Mouse (Mus musculus): ENCODE measurements at regions not wholly inside any gene's neighbourhood (a gene's known extent, or its start where the extent isn't known, plus 50 kb on each side); places are given as distances from the start of the nearest gene placed in this dataset.

DNA sequence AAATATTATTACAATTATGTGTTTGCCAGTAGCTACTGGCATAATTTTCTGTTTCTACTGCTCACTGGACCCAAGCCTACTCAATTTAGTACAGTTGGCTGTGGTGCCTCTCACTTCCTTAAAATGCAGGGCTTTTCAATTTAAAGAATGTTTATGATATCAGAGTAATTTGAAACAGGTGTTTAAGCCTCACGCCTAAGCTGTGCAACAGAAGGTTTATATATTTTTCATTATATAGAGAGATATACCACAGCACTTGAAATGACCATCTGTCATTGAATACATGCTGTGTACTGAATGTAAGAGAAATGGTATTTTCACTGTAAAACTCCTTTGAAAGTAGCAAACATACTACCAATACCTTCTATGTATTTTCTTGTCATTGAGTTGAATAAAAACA is 376.8 kb downstream of the Otol1 start:
- in situ Hi-C loops (cut with MboI, MseI), result loop anchor here in 1 of 2 experiments (10.0 kb wide), 1 partner anchor 1389 kb away; no protein-coding TSS in a partner anchor

DNA sequence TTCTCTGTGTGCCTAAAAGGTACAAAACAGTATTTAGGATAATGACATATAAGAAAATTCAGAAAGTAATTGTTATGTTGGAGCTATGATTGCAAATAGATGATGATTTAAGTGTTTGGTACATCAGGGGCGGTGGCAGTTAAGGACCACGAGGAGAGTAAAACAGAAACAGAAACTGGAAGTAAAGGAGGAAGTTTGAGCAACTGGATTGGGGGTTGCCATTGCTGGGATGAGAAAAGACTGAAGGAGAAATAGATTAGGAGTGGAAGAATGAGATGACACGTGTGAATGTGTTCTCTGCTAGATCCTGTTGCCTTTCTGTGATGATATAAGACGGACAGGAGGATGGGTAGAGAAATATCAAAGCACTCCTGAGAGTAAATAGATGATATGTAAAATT is 378.5 kb downstream of the Otol1 start:
- in situ Hi-C loops (cut with MboI, MseI), result loop anchor here in 1 of 2 experiments (10.0 kb wide), 1 partner anchor 1391 kb away; no protein-coding TSS in a partner anchor

DNA sequence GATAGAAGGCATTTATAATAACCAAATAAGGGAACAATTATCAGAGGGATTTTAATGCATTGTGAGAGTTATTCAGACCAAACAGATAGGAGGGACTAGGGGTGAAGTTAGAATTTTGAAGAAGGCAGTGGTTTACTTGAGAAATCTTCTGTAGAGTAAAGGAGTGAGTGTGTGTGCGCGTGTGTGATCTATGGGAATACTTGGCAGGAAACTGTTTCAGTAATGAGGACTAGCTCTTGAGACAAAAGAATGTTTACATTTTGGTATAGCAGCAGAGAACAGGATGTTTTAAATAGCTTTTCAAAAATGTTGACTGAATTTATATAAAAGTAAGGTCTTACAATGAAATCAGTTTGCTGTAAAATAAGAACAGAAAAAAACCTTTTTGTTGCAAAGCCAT is 393.8 kb downstream of the Otol1 start:
- in situ Hi-C loops (cut with MboI, MseI), result no loop called here

DNA sequence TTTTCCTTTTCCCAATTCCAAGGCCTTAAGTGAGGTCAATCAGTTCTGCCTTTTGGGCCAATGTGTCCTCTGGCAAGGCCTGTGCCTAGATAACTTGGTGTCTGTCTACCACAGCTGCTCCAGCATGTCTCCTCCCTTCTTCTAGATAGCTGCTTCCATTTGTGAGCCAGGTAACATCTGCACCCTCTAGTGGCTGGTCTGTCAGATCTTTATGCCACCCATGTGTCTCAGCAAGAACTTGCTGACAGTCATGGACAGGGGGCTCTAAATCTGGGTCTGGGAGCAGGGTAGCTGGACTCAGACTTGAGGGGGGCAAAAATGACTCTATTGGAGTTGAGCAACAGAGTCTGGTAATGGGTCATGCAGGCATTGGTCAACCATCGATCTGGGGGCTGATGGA is 399.2 kb downstream of the Otol1 start:
- in situ Hi-C loops (cut with MboI, MseI), result no loop called here

DNA sequence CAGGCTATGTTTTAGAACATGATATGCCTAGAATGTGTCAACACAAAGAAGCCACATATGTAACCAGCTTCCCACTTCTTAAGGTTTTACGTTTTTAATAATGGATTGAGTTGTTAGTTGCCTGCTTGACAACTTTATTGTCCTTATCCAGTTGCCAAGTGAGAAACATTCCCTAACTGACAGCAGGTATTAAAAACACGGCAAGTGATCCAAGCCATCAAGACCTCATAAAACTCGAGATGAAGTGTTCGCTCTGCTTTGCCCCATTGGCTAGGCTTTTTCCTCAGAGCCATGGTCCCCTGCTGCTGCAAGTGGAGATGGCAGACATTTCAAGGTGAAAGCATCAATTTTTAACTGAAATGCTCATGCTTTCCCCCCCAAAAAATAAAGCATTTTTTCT is 410.9 kb downstream of the Otol1 start:
- in situ Hi-C loops (cut with MboI, MseI), result no loop called here

DNA sequence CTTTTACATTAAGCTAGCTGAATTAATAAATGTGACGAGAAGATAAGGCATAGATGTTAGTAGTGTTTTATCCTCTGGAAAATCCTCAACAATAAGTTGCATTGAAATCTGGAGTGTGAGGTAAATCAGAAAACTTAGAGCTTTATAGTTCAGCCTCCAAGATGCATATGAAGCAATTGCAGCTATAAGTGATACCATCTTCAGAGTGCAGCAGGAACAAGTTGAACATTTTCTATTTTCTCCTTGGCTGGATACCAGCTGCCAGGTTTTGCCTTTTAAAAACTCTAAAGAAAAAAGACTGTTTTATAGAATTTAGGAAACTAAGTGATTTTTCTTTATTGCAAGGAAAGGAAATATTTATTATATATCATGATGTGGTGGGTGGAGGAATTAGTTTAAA is 414.6 kb downstream of the Otol1 start:
- in situ Hi-C loops (cut with MboI, MseI), result no loop called here

DNA sequence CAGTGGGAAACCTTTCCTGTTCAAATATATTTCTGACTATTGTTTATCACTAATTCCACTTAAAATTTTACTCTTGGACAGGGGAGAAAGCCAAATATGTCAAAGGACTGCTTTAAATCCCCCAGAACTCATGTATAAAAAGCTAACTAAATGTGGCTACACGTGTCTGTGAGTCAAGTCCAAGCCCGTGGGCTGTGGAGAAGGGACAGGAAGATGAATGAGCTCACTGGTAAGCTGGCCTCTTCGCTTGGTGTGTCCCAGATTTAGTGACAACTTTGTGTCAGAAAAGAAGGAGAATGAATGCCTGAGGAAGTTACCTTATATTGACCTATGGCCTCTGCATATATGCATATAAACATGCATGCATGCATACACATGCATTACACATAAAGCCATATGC is 415.3 kb downstream of the Otol1 start:
- in situ Hi-C loops (cut with MboI, MseI), result no loop called here

DNA sequence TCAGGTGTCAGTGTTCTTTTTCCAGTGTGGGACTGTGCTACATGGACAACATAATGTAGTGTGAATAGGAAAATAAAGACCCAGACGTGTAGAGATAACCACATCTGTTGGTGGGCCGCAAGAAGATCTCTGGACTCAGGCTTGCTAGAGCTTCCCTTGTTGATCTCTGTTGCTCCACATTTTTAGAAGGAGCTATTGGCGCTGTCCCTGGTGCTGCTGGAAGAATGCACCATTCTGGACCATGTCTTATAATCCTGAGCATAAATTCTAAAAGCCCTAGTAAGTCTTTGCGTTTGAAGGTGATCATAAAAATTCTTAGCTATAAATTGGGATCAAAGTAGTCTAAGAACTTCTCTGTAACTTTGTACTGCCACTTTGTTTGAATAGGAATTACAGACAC is 429.3 kb downstream of the Otol1 start:
- in situ Hi-C loops (cut with MboI, MseI), result no loop called here

DNA sequence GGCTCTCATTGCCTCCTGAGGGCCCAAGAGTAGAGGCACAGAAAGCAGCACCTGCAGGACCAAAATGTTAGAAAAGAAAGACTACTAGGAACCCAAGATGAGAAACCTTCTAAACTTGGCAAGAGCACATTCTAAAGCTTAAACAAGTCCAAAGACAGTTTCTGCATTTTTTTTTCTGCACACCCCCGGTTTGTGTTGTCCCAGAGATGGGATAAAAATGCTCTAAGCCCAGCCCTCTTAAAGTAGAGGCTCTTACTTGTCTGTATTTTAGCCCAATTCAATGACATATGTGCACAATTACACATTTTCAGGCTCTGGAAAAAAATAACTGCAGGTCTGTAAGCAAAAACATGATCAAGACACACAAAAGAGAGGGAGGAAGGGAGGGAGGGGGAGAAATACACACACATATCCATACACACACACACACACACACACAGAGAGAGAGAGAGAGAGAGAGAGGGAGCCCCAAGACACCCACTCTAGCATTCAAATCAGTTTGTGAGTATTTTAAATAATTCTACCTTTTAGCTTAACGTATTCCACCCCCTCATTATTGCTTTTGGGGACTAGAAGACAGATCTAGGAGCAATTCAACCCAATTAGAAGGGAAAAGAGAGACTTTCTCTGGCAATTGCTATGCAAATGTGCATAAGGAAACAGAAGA is 449.9 kb downstream of the Otol1 start:
- in situ Hi-C loops (cut with MboI, MseI), result no loop called here

DNA sequence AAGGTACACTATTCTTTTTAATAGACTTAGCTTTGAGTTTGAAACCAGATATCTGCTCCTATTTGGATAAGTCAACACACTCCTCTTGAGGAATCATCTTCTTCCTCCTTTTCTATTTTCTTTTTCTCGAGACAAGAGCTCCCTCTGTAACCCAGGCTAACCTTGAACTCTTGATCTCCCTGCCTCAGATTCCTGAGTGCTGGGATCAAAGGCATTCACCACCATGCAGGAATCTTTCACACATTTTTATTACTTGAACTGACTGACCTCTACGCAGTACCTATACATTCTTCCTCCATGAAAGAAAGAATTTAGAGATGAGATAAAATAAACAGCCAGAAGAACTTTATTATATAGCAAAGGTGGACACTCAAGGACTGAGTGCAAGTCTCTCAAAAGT is 453.4 kb downstream of the Otol1 start:
- in situ Hi-C loops (cut with MboI, MseI), result no loop called here

DNA sequence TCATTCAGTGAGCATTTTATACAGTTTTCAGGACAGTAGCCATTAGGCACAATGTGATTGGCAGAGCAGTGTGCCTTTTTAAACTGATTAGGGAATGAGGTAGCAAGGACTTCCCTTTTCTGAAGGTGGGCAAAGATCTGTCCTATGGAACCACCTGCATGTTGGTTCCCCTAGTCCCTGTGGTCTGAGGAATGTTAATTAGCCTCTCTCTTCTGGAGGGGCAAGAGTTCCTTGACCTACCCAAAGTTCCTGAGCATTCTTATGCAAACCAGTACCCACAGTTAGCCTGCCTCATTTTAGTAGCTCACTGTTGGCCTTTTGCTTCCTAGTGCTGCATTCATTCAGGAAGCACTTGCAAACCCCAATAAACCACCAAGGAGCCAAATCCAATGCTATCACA is 455.8 kb downstream of the Otol1 start:
- in situ Hi-C loops (cut with MboI, MseI), result no loop called here

DNA sequence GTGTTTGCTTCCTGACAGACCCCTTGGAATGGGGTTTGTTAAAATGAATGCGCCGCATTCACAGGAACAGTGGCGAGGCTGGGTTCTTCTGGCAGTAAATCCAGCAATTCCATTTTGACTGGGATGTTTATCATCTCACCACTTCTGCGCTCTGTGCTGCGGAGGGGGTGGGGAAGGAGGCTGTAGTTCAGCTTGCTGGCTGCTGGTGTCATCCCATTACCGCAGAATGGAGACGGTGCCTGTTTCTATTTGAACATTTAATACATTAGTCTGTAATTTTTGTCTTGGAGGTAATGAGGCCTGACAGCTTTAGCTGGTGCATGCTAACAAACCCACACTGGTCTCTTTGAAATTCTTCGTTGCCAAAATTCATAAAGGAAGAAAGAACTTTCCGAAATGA is 475.1 kb downstream of the Otol1 start:
- in situ Hi-C loops (cut with MboI, MseI), result no loop called here

DNA sequence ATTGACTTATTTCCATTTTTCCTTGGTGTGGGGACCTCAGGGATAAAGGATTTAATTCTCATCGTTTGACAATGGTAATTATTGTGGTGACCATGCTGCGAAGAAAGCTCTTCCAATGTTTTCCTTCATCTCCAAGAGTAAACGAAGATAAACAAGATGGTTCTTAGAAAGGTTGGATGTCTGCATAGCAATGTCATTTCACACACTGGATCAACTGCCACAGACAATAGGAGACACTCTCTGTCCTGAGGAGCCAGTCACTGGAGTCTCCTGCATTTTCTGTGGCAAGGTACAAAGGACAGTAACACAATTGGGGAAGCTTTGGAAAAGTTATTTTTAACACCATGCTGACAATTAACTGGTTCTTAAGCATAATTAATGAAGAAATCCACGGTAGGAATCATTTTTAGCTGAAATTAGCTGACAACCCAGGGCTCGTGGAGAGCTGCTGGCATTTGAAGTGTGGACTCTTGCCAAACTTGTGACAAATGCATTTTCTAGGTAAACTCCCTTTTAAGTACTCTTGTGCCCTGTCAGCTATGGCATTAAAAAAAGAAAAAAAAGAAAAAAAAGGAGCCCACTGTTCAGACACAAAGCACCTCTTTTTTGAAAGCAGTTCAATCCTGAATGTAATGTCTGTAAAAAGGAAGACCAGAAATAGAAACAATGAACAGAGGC is 475.8 kb downstream of the Otol1 start:
- in situ Hi-C loops (cut with MboI, MseI), result no loop called here

DNA sequence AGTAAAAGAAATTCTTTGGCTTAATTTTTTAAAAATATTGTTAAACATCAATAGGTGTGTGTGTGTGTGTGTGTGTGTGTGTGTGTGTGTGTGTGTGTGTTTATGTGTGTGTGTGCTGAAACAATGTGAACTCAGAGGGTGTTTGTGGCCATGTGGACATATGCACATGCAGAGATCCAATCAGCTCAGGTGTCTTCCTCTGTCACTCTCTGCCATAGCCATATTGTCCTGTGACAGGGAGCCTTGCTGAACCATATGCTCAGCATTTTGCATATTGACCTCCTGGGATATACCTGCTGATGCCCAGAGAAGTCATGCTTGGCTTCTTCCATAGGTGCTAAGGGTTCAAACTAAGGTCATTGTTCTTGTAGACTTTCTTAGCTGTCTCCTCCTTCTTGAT is 489.0 kb downstream of the Otol1 start:
- in situ Hi-C loops (cut with MboI, MseI), result no loop called here

DNA sequence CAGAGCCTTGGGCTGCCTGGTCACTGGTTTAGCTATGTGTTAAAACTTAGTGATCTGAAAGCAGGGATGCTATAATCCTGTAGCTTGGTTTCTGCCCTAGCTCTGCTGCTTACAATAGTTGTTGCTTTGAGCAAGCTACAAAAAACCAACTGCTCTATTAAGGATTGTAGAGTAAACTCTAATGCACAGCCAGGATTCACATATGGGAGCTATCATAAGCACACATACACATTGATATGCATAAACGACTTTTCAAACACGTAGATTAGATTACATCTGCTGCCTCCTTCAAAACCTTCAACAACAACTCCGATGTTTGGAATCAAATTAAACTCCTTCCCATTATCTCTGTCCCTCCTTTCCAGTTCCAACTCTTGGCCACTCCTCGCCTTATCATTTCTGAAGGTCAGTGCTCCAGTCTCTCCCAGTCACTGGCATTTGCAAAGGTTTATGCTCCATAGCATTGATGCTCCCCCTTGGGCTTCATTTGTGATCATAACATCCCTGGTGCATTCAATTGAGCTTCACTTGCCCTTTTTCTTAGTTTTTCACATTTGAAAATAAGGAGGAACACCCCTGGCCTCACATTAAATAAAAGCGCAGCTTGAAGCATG is 492.9 kb downstream of the Otol1 start:
- in situ Hi-C loops (cut with MboI, MseI), result no loop called here

DNA sequence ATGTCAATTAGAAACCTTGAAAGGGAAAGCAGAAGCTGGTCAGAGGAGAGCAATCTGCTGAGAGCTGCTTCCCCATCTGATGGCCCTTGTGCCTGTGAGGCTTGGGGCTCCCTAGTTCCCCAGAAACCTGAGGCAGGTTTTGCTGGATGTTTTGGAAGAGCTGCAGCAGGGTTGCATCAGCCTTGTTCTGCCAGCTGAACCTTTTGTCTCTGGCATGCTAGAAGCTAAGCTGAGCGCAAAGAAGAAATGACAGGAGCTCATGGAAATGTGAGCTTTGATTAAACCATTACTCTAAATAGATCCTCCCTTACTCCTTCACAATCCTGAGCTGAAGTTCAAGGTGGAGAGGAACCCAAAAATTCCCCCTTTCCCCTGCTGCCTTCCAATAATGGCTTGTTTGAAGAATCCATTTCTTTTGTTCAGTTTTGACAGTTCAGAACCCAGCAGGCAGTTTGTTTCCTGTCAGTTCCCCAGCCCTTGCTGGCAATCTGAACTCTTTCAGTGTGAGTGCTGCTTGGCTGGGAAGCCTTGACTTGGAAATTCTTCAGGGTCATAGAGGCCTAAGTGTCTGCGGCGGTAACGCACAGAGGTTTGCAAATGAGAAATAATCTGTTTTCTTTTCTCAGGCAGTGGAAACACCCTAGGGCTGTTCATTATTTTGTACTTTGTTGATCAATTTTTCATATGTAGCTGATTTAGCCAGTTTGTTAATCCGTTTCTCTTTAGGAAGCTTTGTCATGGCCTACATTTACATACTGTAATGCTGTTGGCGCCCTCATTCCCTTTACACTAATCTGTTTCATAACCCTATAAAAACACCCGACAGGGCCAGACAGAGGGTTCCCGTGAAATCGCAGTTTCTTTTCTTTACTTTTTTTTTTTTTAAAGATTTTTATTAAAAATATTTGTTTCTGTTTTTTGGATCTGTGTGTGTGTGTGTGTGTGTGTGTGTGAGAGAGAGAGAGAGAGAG is 493.9 kb downstream of the Otol1 start:
- in situ Hi-C loops (cut with MboI, MseI), result no loop called here

DNA sequence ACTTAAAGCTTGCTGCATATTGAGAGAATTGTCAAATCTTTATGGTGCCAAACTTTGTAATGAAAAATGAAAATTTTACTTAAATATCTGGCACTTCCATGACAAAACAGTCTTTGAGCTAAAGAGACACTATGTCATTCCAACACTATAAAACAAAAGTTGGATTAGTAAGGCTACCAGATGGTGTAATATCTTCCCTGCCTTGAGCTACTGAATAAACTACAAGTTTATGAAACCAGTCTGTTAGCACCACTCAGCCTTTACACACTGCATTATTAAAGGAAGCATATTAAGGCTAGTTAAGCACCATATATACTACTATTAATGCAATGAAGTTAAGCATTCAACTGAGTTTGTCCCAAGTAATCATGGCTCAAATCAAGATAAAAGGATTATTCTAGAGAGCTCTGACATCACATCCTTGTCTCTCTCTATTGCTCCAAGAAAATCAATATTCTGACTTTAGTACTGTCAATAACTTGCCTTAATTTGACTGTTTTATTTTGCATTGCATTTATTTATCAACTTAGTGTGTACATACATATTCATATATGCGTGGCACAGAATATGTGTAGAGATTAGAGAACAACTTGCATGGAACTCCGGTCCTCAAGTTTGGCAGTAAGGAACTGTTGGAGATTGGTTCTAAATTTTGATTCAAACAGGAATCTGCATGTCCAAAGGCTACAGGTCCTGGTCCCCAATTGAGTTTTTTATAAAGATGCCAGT is 526.3 kb downstream of the Otol1 start:
- in situ Hi-C loops (cut with MboI, MseI), result no loop called here

DNA sequence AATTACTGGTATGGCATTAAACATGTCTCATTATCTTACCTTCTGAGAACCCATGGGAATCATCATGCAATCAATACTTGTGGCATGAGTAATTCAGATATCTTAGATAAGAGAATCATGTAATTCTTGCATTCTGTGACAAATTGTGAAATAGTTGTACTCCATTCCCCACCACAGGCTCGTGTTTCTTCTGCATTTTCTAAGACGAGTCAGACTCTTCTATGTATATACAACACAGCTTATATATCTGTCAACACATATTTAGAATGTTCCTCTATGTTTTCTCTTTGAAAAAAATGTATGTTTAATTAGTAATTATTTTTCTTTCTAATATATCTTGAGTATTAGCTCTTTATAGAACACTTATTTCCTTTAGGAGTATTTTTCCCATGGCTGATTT is 527.7 kb downstream of the Otol1 start:
- in situ Hi-C loops (cut with MboI, MseI), result no loop called here

DNA sequence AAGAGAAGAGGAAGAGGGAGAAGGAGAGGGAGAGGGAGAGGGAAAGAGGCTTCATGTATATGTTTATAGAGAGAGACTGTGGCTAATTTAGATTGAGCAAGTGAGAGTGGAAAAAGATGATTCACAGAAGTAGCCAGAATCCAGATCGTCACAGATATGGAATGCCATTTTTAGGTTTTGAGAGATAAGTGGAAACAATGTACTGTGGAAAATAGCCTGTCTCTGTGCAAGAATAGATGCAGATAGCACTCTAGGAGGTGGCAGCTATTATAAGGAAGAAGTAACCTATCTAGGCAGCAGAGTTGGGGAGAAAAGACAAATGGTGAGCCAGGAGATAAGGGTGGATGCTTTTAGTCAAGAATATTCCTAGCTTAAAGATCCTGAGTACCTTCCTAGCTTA is 536.5 kb downstream of the Otol1 start:
- in situ Hi-C loops (cut with MboI, MseI), result no loop called here

DNA sequence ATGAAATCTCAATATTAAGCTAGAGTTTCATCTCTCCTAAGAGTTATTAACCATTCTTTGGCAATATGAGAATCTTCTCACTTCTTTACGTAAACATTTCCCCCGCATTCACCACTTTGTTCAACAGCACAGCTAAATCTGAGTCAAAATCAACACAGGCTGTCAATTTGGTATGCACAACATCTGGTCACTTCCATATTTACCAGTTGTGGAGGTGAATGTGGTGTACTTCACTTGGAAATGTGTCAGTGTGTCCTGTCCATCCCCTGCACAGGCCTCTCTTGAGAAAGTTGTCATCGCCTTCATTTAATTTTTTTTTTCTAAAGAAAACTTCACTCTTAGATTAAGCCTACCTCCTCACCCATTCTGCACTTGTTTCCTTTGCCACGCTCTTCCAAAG is 550.4 kb downstream of the Otol1 start:
- in situ Hi-C loops (cut with MboI, MseI), result no loop called here

DNA sequence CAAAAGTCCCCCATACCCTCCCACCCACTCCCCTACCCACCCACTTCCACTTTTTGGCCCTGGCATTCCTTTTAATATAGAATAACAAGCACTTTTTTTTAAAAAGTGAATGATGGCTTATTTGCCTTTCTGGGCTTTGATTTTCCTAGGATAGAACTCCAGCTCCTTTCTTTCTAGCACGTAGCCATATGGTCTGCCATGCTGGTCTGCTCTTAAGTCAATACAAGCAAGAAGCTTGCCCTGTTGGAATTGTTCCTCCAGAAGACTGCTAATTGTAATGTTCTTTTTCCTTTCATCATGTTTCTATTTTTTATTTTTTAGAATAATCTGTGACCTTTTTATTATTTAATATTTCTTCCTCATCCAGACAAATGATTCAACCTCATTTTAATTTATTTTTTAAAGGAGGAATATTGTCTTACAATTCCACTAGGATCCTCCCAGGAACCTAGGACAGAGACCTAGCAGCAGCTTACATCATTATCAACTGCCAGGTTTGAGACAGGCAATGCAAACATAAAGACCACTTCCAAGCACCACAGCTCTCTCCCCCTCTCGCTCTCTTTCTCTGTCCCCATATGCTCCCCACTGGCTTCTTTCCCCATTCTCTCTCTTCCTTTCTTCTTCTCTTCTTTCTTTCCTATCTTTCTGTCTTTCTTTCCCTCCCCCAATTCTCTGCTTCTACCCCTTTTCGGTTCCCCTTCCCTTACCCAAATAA is 558.9 kb downstream of the Otol1 start:
- in situ Hi-C loops (cut with MboI, MseI), result no loop called here
